Mouse (Mus musculus): ENCODE results near the gene Bcl11a. TPM values are rescaled to one million over a fixed set of nuclear protein-coding genes. Genes with fewer than 3 reads are reported as not detected.

Bcl11a gene
- total and polyA plus RNA-seq, 3 experiments = 37.0 to 112 (median 83.8) TPM

GRCm38 (mm10) chr11:24135244-24135643 is 57.4 kb downstream of the Bcl11a start:
- peaks cover 36 to 97% of the 10 kb centered on the region in 2 experiments for H3K36me3 ChIP-seq (ENCODE audit: control insufficient read depth in 1 of 2, insufficient read depth in 2 of 2, low read length in 2 of 2)

GRCm38 (mm10) chr11:24136084-24136785 is 58.4 kb downstream of the Bcl11a start:
- no peaks in the 10 kb centered on the region for H3K9me3 ChIP-seq (replicated peaks; ENCODE audit: insufficient read depth, low read length)
- H3K4me3 ChIP-seq (ENCODE audit: control insufficient read depth in 1 of 2, insufficient read depth in 1 of 2, low read depth in 2 of 2, low read length in 2 of 2) = no peak overlapping the region
- peak overlapping the region; percentile 74 for H3K9ac ChIP-seq (ENCODE audit: control insufficient read depth, low read depth, low read length, poor library complexity, severe bottlenecking)
- peak overlapping the region; percentile 100 for H3K27ac ChIP-seq (ENCODE audit: control insufficient read depth, low read depth, low read length)
- peak; percentile 98 for DNase-seq (ENCODE audit: low read depth, low spot score)
- peaks cover 38 to 97% of the 10 kb centered on the region in 2 experiments for H3K36me3 ChIP-seq (ENCODE audit: control insufficient read depth in 1 of 2, insufficient read depth in 2 of 2, low read length in 2 of 2)
- H3K79me2 ChIP-seq (ENCODE audit: control insufficient read depth, insufficient read depth, low read length, poor library complexity) = peaks cover 76% of the 10 kb centered on the region
- no peaks in the 10 kb centered on the region for H3K27me3 ChIP-seq (ENCODE audit: control insufficient read depth in 1 of 2, insufficient read depth in 2 of 2, low read length in 2 of 2)
- H3K4me1 ChIP-seq (ENCODE audit: control insufficient read depth in 1 of 2, insufficient read depth in 2 of 2, low read length in 2 of 2) = peaks cover 62 to 82% of the 10 kb centered on the region in 2 experiments
- TF ChIP-seq MAZ (IDR thresholded peaks at IDR 0.05; ENCODE audit: low read depth, low read length) (peak; percentile 91; the same call in 1 of the 2 replicates), NELFE (IDR thresholded peaks at IDR 0.05; ENCODE audit: low read depth, low read length) (peak; percentile 66), RCOR1 (IDR thresholded peaks at IDR 0.05; ENCODE audit: low read depth, low read length) (peak; percentile 96), UBTF (IDR thresholded peaks at IDR 0.05; ENCODE audit: borderline replicate concordance, insufficient read depth, low read depth, low read length) (no peak), MXI1 (IDR thresholded peaks at IDR 0.05; ENCODE audit: low read depth, low read length) (peak; percentile 53; the same call in 1 of the 2 replicates), E2F4 (IDR thresholded peaks at IDR 0.05; ENCODE audit: borderline replicate concordance, low read depth, low read length) (no peak), EP300 (IDR thresholded peaks at IDR 0.05; ENCODE audit: low read depth in 1 of 2, low read length in 2 of 2) (peak; percentile 100), GABPA (IDR thresholded peaks at IDR 0.05; ENCODE audit: low read depth, low read length) (no peak), GATA1 (IDR thresholded peaks at IDR 0.05; ENCODE audit: low read depth, low read length) (peak; percentile 100), ZC3H11A (IDR thresholded peaks at IDR 0.05; ENCODE audit: low read depth, low read length) (no peak), NRF1 (IDR thresholded peaks at IDR 0.05; ENCODE audit: insufficient read depth, low read depth, low read length, poor library complexity, severe bottlenecking) (no peak), JUND (IDR thresholded peaks at IDR 0.05; ENCODE audit: low read depth, low read length) (peak; percentile 96), MAX (IDR thresholded peaks at IDR 0.05; ENCODE audit: low read length) (peak; percentile 53; the same call in 1 of the 2 replicates), POLR2A (IDR thresholded peaks at IDR 0.05; ENCODE audit: control insufficient read depth in 1 of 2, insufficient read depth in 1 of 2, low read depth in 1 of 2, low read length in 2 of 2, poor library complexity in 1 of 2) (peak in 1 of 2 experiments; percentile 76; a peak in 3 of 4 replicates), USF2 (IDR thresholded peaks at IDR 0.05; ENCODE audit: borderline replicate concordance in 1 of 2, insufficient read depth in 1 of 2, low read depth in 1 of 2, low read length in 2 of 2) (no peak), KAT2A (conservative IDR thresholded peaks at IDR 0.05; ENCODE audit: low read depth, low read length) (peak; percentile 44; the same call in 1 of the 2 replicates), SMC3 (IDR thresholded peaks at IDR 0.05; ENCODE audit: low read depth, low read length) (no peak), MEF2A (IDR thresholded peaks at IDR 0.05; ENCODE audit: extremely low read depth, insufficient replicate concordance, low read depth, low read length, poor library complexity, severe bottlenecking) (peak; percentile 77; the same call in 1 of the 2 replicates), POLR2AphosphoS2 (IDR thresholded peaks at IDR 0.05; ENCODE audit: low read length) (peak; percentile 87; the same call in 1 of the 2 replicates), MYC (IDR thresholded peaks at IDR 0.05; ENCODE audit: low read depth, low read length) (peak; percentile 93), RAD21 (IDR thresholded peaks at IDR 0.05; ENCODE audit: low read depth, low read length) (no peak), MAFK (IDR thresholded peaks at IDR 0.05; ENCODE audit: borderline replicate concordance, low read depth, low read length) (peak; percentile 48; the same call in 1 of the 2 replicates), BHLHE40 (IDR thresholded peaks at IDR 0.05; ENCODE audit: borderline replicate concordance, low read depth, low read length) (peak; percentile 59; the same call in 1 of the 2 replicates), TBP (IDR thresholded peaks at IDR 0.05; ENCODE audit: low read depth, low read length) (peak; percentile 78), HCFC1 (IDR thresholded peaks at IDR 0.05; ENCODE audit: low read depth, low read length) (peak; percentile 53; the same call in 1 of the 2 replicates), CHD1 (IDR thresholded peaks at IDR 0.05; ENCODE audit: low read depth, low read length) (no peak; the same call in 1 of the 2 replicates), SIN3A (IDR thresholded peaks at IDR 0.05; ENCODE audit: low read length) (peak; percentile 100), USF1 (IDR thresholded peaks at IDR 0.05; ENCODE audit: low read depth, low read length) (no peak)

More at GRCm38 (mm10) chr11:24135244-24135643, 57.4 kb downstream of the Bcl11a start:
- Histone ChIP-seq H3K9me3 (replicated peaks; ENCODE audit: insufficient read depth, low read length) (no peaks in the 10 kb centered on the region), H3K27ac (ENCODE audit: control insufficient read depth, low read depth, low read length) (peak overlapping the region; percentile 100), H3K27me3 (ENCODE audit: control insufficient read depth in 1 of 2, insufficient read depth in 2 of 2, low read length in 2 of 2) (no peaks in the 10 kb centered on the region), H3K9ac (ENCODE audit: control insufficient read depth, low read depth, low read length, poor library complexity, severe bottlenecking) (peak overlapping the region; percentile 67), H3K4me1 (ENCODE audit: control insufficient read depth in 1 of 2, insufficient read depth in 2 of 2, low read length in 2 of 2) (peaks cover 70 to 91% of the 10 kb centered on the region in 2 experiments), H3K79me2 (ENCODE audit: control insufficient read depth, insufficient read depth, low read length, poor library complexity) (peaks cover 76% of the 10 kb centered on the region), H3K4me3 (ENCODE audit: control insufficient read depth in 1 of 2, insufficient read depth in 1 of 2, low read depth in 2 of 2, low read length in 2 of 2) (no peak overlapping the region)
- DNase-seq (ENCODE audit: low read depth, low spot score) = no peak
- TF ChIP-seq CHD1 (IDR thresholded peaks at IDR 0.05; ENCODE audit: low read depth, low read length) (peak; percentile 83; the same call in 1 of the 2 replicates), MYC (IDR thresholded peaks at IDR 0.05; ENCODE audit: low read depth, low read length) (0 out of 2 replicates have a peak, but pooled peaks have one; percentile 21), SMC3 (IDR thresholded peaks at IDR 0.05; ENCODE audit: low read depth, low read length) (no peak), RAD21 (IDR thresholded peaks at IDR 0.05; ENCODE audit: low read depth, low read length) (no peak)

All from MEL (cell line).